Mouse (Mus musculus) neural tube, embryonic 15.5 days (tissue): ENCODE data around the gene BC048671. TPM values are rescaled to one million over a fixed set of nuclear protein-coding genes. Genes with fewer than 3 reads are reported as not detected.

Experiments
- ATAC-seq: fragments of 200-750 bp; cut with Nextera tagmentation; 2 replicates; pipeline ENCODE4 v1.8.0; 2017; ENCODE audit warnings: mild to moderate bottlenecking, moderate TSS enrichment, moderate library complexity; ENCODE audit not compliant: low FRiP score
- H3K27ac ChIP-seq: fragments of 300-500 bp; sonication (generic); replicated peaks from 2 replicates; pipeline ENCODE4 v1.5.1; 2015; ENCODE audit warnings: mild to moderate bottlenecking, inconsistent platforms
- H3K27me3 ChIP-seq: fragments of 300-500 bp; sonication (generic); replicated peaks from 2 replicates; pipeline ENCODE4 v1.6.1; 2015; ENCODE audit warnings: inconsistent platforms
- H3K36me3 ChIP-seq: fragments of 300-500 bp; sonication (generic); 2 replicates; pipeline ENCODE4 v1.6.1; 2015; ENCODE audit warnings: inconsistent platforms
- H3K4me1 ChIP-seq: fragments of 300-500 bp; sonication (generic); 2 replicates; pipeline ENCODE4 v1.6.1; 2015; ENCODE audit warnings: inconsistent platforms
- H3K4me2 ChIP-seq: fragments of 300-500 bp; sonication (generic); 2 replicates; pipeline ENCODE4 v1.6.1; 2015; ENCODE audit warnings: inconsistent platforms, mild to moderate bottlenecking, moderate library complexity
- H3K4me3 ChIP-seq: fragments of 300-500 bp; sonication (generic); replicated peaks from 2 replicates; pipeline ENCODE4 v1.5.1; 2015; ENCODE audit warnings: mild to moderate bottlenecking, inconsistent platforms
- H3K9ac ChIP-seq: fragments of 300-500 bp; sonication (generic); replicated peaks from 2 replicates; pipeline ENCODE4 v1.6.1; 2015; ENCODE audit warnings: mild to moderate bottlenecking, inconsistent platforms
- H3K9me3 ChIP-seq: fragments of 300-500 bp; sonication (generic); replicated peaks from 2 replicates; pipeline ENCODE4 v1.6.1; 2016; ENCODE audit warnings: inconsistent platforms
- WGBS: fragments of 180-500 bp; shearing (Covaris S2); methylation state at CpG from one replicate; pipeline ENCODE4 v1.1.7; 2015; ENCODE audit warnings: mixed read lengths; 5-methylcytosine and 5-hydroxymethylcytosine counted together
- polyA plus RNA-seq: library from polyadenylated mRNA; unstranded; fragments of >200 nt; fragmentation: Nextera tagmentation; extraction: Ambion mirVana; gene quantifications from 2 replicates; pipeline ENCODE4 v1.2.1, GENCODE M21; 2015

The BC048671 gene
- polyA plus RNA-seq = not detected in 2 replicates

- Histone ChIP-seq H3K27ac (no peak within 1 kb of the TSS), H3K9me3 (no peaks in the 10 kb centered on the region), H3K36me3 (no peaks in the 10 kb centered on the region), H3K4me1 (no peaks in the 10 kb centered on the region), H3K9ac (no peak within 1 kb of the TSS), H3K4me2 (no peak within 1 kb of the TSS), H3K4me3 (no peak within 1 kb of the TSS), H3K27me3 (no peaks in the 10 kb centered on the region)
- no peak for ATAC-seq
- 100% methylated on average over 1 of the region's 1 CpGs for WGBS
Observed at GRCm38 (mm10) chr6:90300919-90301318, at the start of gene BC048671. TSS of gene BC048671 (plus strand) at chr6:90301219.

GRCm38 (mm10) chr6:90288265-90288664, 12.8 kb upstream of the BC048671 start:
- H3K27me3 ChIP-seq = no peaks in the 10 kb centered on the region
- WGBS = 59% methylated on average over 12 of the region's 12 CpGs
- no peaks in the 10 kb centered on the region for H3K36me3 ChIP-seq
- H3K27ac ChIP-seq = no peak overlapping the region
- H3K4me3 ChIP-seq = no peak overlapping the region
- H3K9me3 ChIP-seq = no peaks in the 10 kb centered on the region; the same call in 1 of the 2 replicates
- H3K4me1 ChIP-seq = no peaks in the 10 kb centered on the region
- H3K9ac ChIP-seq = no peak overlapping the region
- ATAC-seq = no peak
- no peak overlapping the region for H3K4me2 ChIP-seq

- WGBS = 85% methylated on average over 6 of the region's 6 CpGs
- Histone ChIP-seq H3K9ac (no peak overlapping the region), H3K27ac (no peak overlapping the region), H3K4me1 (no peaks in the 10 kb centered on the region), H3K36me3 (no peaks in the 10 kb centered on the region), H3K4me3 (no peak overlapping the region), H3K27me3 (no peaks in the 10 kb centered on the region), H3K9me3 (no peaks in the 10 kb centered on the region), H3K4me2 (no peak overlapping the region)
- no peak for ATAC-seq
Observed at GRCm38 (mm10) chr6:90306315-90306975, 5.4 kb downstream of the BC048671 start.

GRCm38 (mm10) chr6:90308839-90309778, 8.1 kb downstream of the BC048671 start:
- no peak for ATAC-seq
- no peak overlapping the region for H3K9ac ChIP-seq
- H3K4me3 ChIP-seq = no peak overlapping the region
- H3K27ac ChIP-seq = no peak overlapping the region
- 88% methylated on average over 87 of the region's 87 CpGs for WGBS
- H3K9me3 ChIP-seq = no peaks in the 10 kb centered on the region
- H3K4me2 ChIP-seq = no peak overlapping the region
- no peaks in the 10 kb centered on the region for H3K4me1 ChIP-seq
- H3K27me3 ChIP-seq = no peaks in the 10 kb centered on the region
- no peaks in the 10 kb centered on the region for H3K36me3 ChIP-seq

- WGBS = 84% methylated on average over 5 of the region's 5 CpGs
- H3K4me1 ChIP-seq = peaks cover 3% of the 10 kb centered on the region; the same call in 1 of the 2 replicates
- H3K27me3 ChIP-seq = no peaks in the 10 kb centered on the region
- ATAC-seq = no peak
- H3K4me3 ChIP-seq = no peak overlapping the region
- H3K9ac ChIP-seq = no peak overlapping the region
- H3K36me3 ChIP-seq = no peaks in the 10 kb centered on the region
- no peak overlapping the region for H3K4me2 ChIP-seq
- H3K27ac ChIP-seq = no peak overlapping the region
- no peaks in the 10 kb centered on the region for H3K9me3 ChIP-seq
Observed at GRCm38 (mm10) chr6:90315961-90316360, 14.9 kb downstream of the BC048671 start.

- H3K9ac ChIP-seq = no peak overlapping the region
- H3K4me2 ChIP-seq = no peak overlapping the region
- no peaks in the 10 kb centered on the region for H3K27me3 ChIP-seq
- H3K27ac ChIP-seq = no peak overlapping the region
- WGBS = 49% methylated on average over 2 of the region's 2 CpGs
- ATAC-seq = peak; percentile 68
- H3K4me3 ChIP-seq = no peak overlapping the region
- H3K9me3 ChIP-seq = no peaks in the 10 kb centered on the region
- peaks cover 3% of the 10 kb centered on the region; the same call in 1 of the 2 replicates for H3K4me1 ChIP-seq
- H3K36me3 ChIP-seq = no peaks in the 10 kb centered on the region
Observed at GRCm38 (mm10) chr6:90317510-90318258, 16.7 kb downstream of the BC048671 start.

- ATAC-seq = no peak
- Histone ChIP-seq H3K9ac (no peak overlapping the region), H3K4me2 (no peak overlapping the region), H3K36me3 (no peaks in the 10 kb centered on the region), H3K27ac (no peak overlapping the region), H3K9me3 (no peaks in the 10 kb centered on the region), H3K4me1 (peaks cover 5% of the 10 kb centered on the region; the same call in 1 of the 2 replicates), H3K4me3 (no peak overlapping the region), H3K27me3 (no peaks in the 10 kb centered on the region)
- WGBS = 95% methylated on average over 2 of the region's 2 CpGs
Observed at GRCm38 (mm10) chr6:90319019-90319418, 18.0 kb downstream of the BC048671 start.

GRCm38 (mm10) chr6:90319475-90320191, 18.6 kb downstream of the BC048671 start:
- H3K4me1 ChIP-seq = peaks cover 5% of the 10 kb centered on the region; the same call in 1 of the 2 replicates
- no peaks in the 10 kb centered on the region for H3K36me3 ChIP-seq
- no peaks in the 10 kb centered on the region for H3K9me3 ChIP-seq
- no peaks in the 10 kb centered on the region for H3K27me3 ChIP-seq
- H3K9ac ChIP-seq = no peak overlapping the region
- ATAC-seq = no peak
- no peak overlapping the region for H3K4me3 ChIP-seq
- H3K27ac ChIP-seq = no peak overlapping the region
- 77% methylated on average over 7 of the region's 7 CpGs for WGBS
- no peak overlapping the region for H3K4me2 ChIP-seq

- H3K9me3 ChIP-seq = no peaks in the 10 kb centered on the region
- H3K4me1 ChIP-seq = peaks cover 11% of the 10 kb centered on the region
- H3K36me3 ChIP-seq = no peaks in the 10 kb centered on the region
- H3K27ac ChIP-seq = no peak overlapping the region
- H3K27me3 ChIP-seq = 0 out of 2 replicates have a peak, but pooled peaks cover 5% of the 10 kb centered on the region
- H3K9ac ChIP-seq = no peak overlapping the region
- 82% methylated on average over 5 of the region's 5 CpGs for WGBS
- no peak overlapping the region for H3K4me2 ChIP-seq
- no peak for ATAC-seq
- H3K4me3 ChIP-seq = no peak overlapping the region
Observed at GRCm38 (mm10) chr6:90320429-90320828, 19.4 kb downstream of the BC048671 start.

- Histone ChIP-seq H3K9me3 (no peaks in the 10 kb centered on the region), H3K4me2 (no peak overlapping the region), H3K4me1 (peaks cover 11% of the 10 kb centered on the region), H3K27ac (no peak overlapping the region), H3K9ac (no peak overlapping the region), H3K27me3 (0 out of 2 replicates have a peak, but pooled peaks cover 10% of the 10 kb centered on the region), H3K4me3 (no peak overlapping the region), H3K36me3 (no peaks in the 10 kb centered on the region)
- no peak for ATAC-seq
- 62% methylated on average over 4 of the region's 4 CpGs for WGBS
Observed at GRCm38 (mm10) chr6:90321811-90322210, 20.8 kb downstream of the BC048671 start.

GRCm38 (mm10) chr6:90324026-90324425, 23.0 kb downstream of the BC048671 start:
- H3K4me3 ChIP-seq = no peak overlapping the region
- no peaks in the 10 kb centered on the region for H3K9me3 ChIP-seq
- H3K27me3 ChIP-seq = 0 out of 2 replicates have a peak, but pooled peaks cover 10% of the 10 kb centered on the region
- no peak for ATAC-seq
- no peak overlapping the region for H3K4me2 ChIP-seq
- H3K4me1 ChIP-seq = peaks cover 8% of the 10 kb centered on the region
- H3K27ac ChIP-seq = no peak overlapping the region
- WGBS = 67% methylated on average over 3 of the region's 3 CpGs
- no peaks in the 10 kb centered on the region for H3K36me3 ChIP-seq
- no peak overlapping the region for H3K9ac ChIP-seq
